Mouse (Mus musculus) lung, embryonic 15.5 days (tissue): ENCODE data around the gene Pipox. TPM values are rescaled to one million over a fixed set of nuclear protein-coding genes. Genes with fewer than 3 reads are reported as not detected.

ENCODE experiments used
- ATAC-seq: fragments of 200-750 bp; cut with Nextera tagmentation; 2 replicates; pipeline ENCODE4 v1.8.0; 2017; ENCODE audit warnings: moderate number of reproducible peaks, borderline replicate concordance; ENCODE audit not compliant: low FRiP score, low TSS enrichment; ENCODE audit errors: extremely low read depth
- H3K27ac ChIP-seq: fragments of 300-500 bp; sonication (generic); 2 replicates; pipeline ENCODE4 v1.5.1; 2015; ENCODE audit warnings: moderate library complexity, mild to moderate bottlenecking, inconsistent platforms
- H3K27me3 ChIP-seq: fragments of 300-500 bp; sonication (generic); 2 replicates; pipeline ENCODE4 v1.6.1; 2015; ENCODE audit warnings: inconsistent platforms
- H3K36me3 ChIP-seq: fragments of 300-500 bp; sonication (generic); 2 replicates; pipeline ENCODE4 v1.6.1; 2015; ENCODE audit warnings: inconsistent platforms
- H3K4me1 ChIP-seq: fragments of 300-500 bp; sonication (generic); 2 replicates; pipeline ENCODE4 v1.6.1; 2015; ENCODE audit warnings: inconsistent platforms
- H3K4me2 ChIP-seq: fragments of 300-500 bp; sonication (generic); 2 replicates; pipeline ENCODE4 v1.6.1; 2015; ENCODE audit warnings: inconsistent platforms, mild to moderate bottlenecking, moderate library complexity
- H3K4me3 ChIP-seq: fragments of 300-500 bp; sonication (generic); 2 replicates; pipeline ENCODE4 v1.5.1; 2015; ENCODE audit warnings: mild to moderate bottlenecking, inconsistent platforms
- H3K9ac ChIP-seq: fragments of 300-500 bp; sonication (generic); 2 replicates; pipeline ENCODE4 v1.6.1; 2015; ENCODE audit warnings: inconsistent platforms
- H3K9me3 ChIP-seq: fragments of 300-500 bp; sonication (generic); 2 replicates; pipeline ENCODE4 v1.6.1; 2016; ENCODE audit warnings: inconsistent platforms
- WGBS: fragments of 180-500 bp; shearing (Covaris S2); methylation state at CpG from one replicate; pipeline ENCODE4 v1.1.7; 2015; 5-methylcytosine and 5-hydroxymethylcytosine counted together
- polyA plus RNA-seq: library from polyadenylated mRNA; unstranded; fragments of >200 nt; fragmentation: Nextera tagmentation; extraction: Ambion mirVana; gene quantifications from 2 replicates; pipeline ENCODE4 v1.2.1, GENCODE M21; 2015

The Pipox gene
- polyA plus RNA-seq, 1 experiment from 2014 or later = 1.2 TPM

DNA sequence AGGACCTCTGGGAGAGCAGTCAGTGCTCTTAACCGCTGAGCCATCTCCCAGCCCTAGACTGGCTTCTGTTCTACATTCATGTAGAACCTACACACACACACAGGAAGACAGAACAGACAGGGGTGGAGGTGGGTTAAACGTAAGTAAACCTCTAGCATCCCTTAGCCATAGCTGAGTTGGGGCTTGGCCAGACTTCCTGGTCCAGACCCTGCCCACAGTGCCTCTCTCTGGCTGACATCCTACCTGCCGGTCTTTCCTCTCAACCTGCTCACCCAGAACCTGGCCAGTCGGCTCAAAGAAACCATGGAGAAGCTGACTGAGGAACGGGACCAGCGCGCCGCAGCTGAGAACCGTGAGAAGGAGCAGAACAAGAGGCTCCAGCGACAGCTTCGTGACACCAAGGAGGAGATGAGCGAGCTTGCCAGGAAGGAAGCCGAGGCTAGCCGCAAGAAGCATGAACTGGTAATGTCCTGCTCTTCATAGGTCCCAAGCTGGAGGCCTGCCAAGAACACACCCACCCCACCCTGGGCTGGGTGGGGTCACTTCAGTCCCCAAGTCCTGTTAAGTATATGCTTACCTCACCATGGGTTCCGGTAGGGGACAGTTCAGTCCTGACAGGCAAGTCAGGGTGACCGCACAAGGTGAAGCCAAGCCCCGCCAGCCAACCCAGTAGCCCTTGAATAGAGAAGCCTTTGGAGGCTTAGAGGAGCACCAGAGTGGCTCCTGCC, 40.8 kb downstream of the Pipox start:
- Histone ChIP-seq H3K27me3 (no peaks in the 10 kb centered on the region), H3K4me3 (no peak overlapping the region), H3K27ac (no peak overlapping the region), H3K4me2 (no peak overlapping the region), H3K9ac (no peak overlapping the region), H3K36me3 (peaks cover 43% of the 10 kb centered on the region), H3K9me3 (no peaks in the 10 kb centered on the region), H3K4me1 (0 out of 2 replicates have a peak, but pooled peaks cover 3% of the 10 kb centered on the region)
- no peak for ATAC-seq
- 88% methylated on average over 17 of the region's 17 CpGs for WGBS

- Histone ChIP-seq H3K27me3 (no peaks in the 10 kb centered on the region), H3K4me1 (0 out of 2 replicates have a peak, but pooled peaks cover 3% of the 10 kb centered on the region), H3K27ac (no peak overlapping the region), H3K4me3 (no peak overlapping the region), H3K36me3 (peaks cover 45% of the 10 kb centered on the region), H3K9me3 (no peaks in the 10 kb centered on the region), H3K9ac (no peak overlapping the region), H3K4me2 (no peak overlapping the region)
- ATAC-seq = no peak
- 38% methylated on average over 3 of the region's 3 CpGs for WGBS
These were observed 41.7 kb downstream of the Pipox start for GRCm38 (mm10) chr11:77852195-77852594.

GRCm38 (mm10) chr11:77851483-77852010, 42.3 kb downstream of the Pipox start:
- peaks cover 50% of the 10 kb centered on the region for H3K36me3 ChIP-seq
- no peak for ATAC-seq
- H3K4me1 ChIP-seq = 0 out of 2 replicates have a peak, but pooled peaks cover 3% of the 10 kb centered on the region
- no peak overlapping the region for H3K4me2 ChIP-seq
- WGBS = 68% methylated on average over 6 of the region's 6 CpGs
- no peaks in the 10 kb centered on the region for H3K9me3 ChIP-seq
- H3K27ac ChIP-seq = no peak overlapping the region
- H3K4me3 ChIP-seq = no peak overlapping the region
- no peaks in the 10 kb centered on the region for H3K27me3 ChIP-seq
- H3K9ac ChIP-seq = no peak overlapping the region

DNA sequence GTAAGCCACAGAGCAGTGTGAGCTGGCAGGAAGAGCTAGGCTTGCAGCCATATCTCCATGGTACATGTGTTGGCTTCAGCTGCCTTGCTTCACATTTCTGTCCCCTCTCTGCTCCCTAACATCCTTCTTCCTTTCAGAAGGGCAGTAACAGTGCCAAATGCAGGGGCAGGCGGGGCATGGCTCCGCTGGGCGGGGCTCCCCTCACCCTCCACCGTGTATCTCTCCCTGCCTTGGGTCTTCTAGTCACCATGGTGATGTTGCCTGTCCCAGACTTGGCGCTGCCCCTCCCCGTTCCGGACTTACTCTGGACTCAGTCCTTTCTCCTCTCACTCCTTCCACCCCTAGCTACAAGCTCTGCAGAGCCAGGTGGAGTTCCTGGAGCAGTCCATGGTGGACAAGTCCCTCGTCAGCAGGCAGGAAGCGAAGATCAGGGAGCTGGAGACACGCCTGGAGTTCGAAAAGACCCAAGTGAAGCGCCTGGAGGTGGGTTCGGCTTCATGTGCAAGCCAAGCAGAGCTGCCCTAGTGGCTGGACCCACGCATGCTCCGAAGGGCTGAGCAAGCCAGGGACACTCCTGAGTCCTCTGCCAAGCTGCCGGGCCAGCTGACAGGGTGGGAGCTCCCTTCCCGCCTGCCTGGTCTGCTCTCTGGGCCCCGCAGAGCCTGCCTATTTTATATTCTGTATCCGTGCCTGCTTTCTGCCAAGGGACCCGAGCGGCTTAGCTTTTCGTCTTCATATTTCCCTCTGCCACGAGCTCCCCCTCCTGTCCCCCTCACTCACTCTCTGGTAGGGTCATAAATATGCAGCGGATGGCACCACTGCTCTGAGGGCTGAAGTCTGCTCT, 43.3 kb downstream of the Pipox start:
- Histone ChIP-seq H3K9ac (no peak overlapping the region), H3K4me2 (no peak overlapping the region), H3K36me3 (peaks cover 60% of the 10 kb centered on the region), H3K4me3 (no peak overlapping the region), H3K4me1 (0 out of 2 replicates have a peak, but pooled peaks cover 3% of the 10 kb centered on the region), H3K27ac (no peak overlapping the region), H3K9me3 (no peaks in the 10 kb centered on the region), H3K27me3 (no peaks in the 10 kb centered on the region)
- ATAC-seq = no peak
- 50% methylated on average over 24 of the region's 24 CpGs for WGBS

- H3K9ac ChIP-seq = no peak overlapping the region
- 62% methylated on average over 7 of the region's 7 CpGs for WGBS
- H3K27me3 ChIP-seq = no peaks in the 10 kb centered on the region
- H3K36me3 ChIP-seq = peaks cover 71% of the 10 kb centered on the region
- no peak for ATAC-seq
- no peak overlapping the region for H3K27ac ChIP-seq
- H3K9me3 ChIP-seq = no peaks in the 10 kb centered on the region
- no peak overlapping the region for H3K4me2 ChIP-seq
- no peak overlapping the region for H3K4me3 ChIP-seq
- H3K4me1 ChIP-seq = no peaks in the 10 kb centered on the region
These were observed 44.7 kb downstream of the Pipox start for GRCm38 (mm10) chr11:77849151-77849550.

DNA sequence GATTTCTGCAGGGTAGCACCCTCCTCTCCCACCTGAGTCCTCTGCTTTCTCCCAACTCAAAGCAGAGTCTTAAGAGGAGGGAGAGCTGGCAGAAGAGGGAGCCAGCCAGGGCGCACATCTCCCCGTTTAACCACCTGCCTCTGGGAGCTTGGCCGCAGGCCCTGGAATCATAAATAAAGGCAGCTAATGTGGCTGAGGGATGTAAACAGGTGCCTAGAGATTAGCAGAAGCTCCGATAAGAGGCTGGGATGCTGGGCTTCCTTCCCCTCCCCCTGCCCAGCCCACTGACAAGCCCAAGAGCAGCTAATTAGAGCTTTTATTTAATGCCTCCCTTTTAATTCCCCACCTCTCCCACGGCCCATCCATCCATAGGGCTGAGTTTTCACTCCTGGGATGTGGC, 45.8 kb downstream of the Pipox start:
- H3K4me1 ChIP-seq = no peaks in the 10 kb centered on the region
- WGBS = 40% methylated on average over 5 of the region's 5 CpGs
- peaks cover 72% of the 10 kb centered on the region for H3K36me3 ChIP-seq
- no peak overlapping the region for H3K4me2 ChIP-seq
- no peak overlapping the region for H3K4me3 ChIP-seq
- ATAC-seq = no peak
- H3K27ac ChIP-seq = no peak overlapping the region
- H3K9ac ChIP-seq = no peak overlapping the region
- H3K9me3 ChIP-seq = no peaks in the 10 kb centered on the region
- no peaks in the 10 kb centered on the region for H3K27me3 ChIP-seq

DNA sequence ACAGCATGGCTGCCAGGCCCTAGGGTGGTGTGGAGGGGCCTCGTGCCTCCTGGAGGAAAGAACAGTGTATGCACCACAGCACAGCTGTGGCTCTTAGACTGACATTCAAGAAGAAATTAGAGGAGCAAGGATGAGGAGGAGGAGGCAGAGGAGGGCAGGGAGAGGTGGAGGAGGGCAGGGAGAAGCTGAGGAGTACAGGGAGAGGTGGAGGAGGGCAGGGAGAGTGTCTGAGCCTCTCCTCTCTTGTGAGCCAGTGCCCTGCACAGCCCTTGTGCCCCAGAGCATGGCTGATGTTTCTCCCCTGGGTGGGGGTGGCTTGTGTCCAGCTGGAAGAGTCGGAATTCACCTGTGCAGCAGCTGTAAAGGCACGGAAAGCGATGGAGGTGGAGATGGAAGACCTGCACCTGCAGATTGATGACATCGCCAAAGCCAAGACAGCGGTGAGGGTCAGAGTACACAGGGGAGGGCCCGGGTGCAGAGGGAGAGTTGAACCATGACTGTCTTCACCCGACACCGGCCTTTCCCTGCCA, 46.2 kb downstream of the Pipox start:
- H3K36me3 ChIP-seq = peaks cover 73% of the 10 kb centered on the region
- no peak overlapping the region for H3K9ac ChIP-seq
- no peaks in the 10 kb centered on the region for H3K27me3 ChIP-seq
- no peak overlapping the region for H3K4me2 ChIP-seq
- H3K27ac ChIP-seq = no peak overlapping the region
- H3K4me3 ChIP-seq = no peak overlapping the region
- H3K4me1 ChIP-seq = no peaks in the 10 kb centered on the region
- ATAC-seq = no peak
- H3K9me3 ChIP-seq = no peaks in the 10 kb centered on the region
- 47% methylated on average over 9 of the region's 9 CpGs for WGBS

- 77% methylated on average over 4 of the region's 4 CpGs for WGBS
- ATAC-seq = no peak
- Histone ChIP-seq H3K27ac (no peak overlapping the region), H3K4me2 (no peak overlapping the region), H3K4me1 (no peaks in the 10 kb centered on the region), H3K9ac (no peak overlapping the region), H3K36me3 (peaks cover 69% of the 10 kb centered on the region), H3K9me3 (no peaks in the 10 kb centered on the region), H3K4me3 (no peak overlapping the region), H3K27me3 (no peaks in the 10 kb centered on the region)
These were observed 50.0 kb downstream of the Pipox start for GRCm38 (mm10) chr11:77843906-77844200.

- Histone ChIP-seq H3K27me3 (no peaks in the 10 kb centered on the region), H3K36me3 (peaks cover 67% of the 10 kb centered on the region), H3K9me3 (no peaks in the 10 kb centered on the region), H3K4me3 (no peak overlapping the region), H3K27ac (no peak overlapping the region), H3K4me1 (no peaks in the 10 kb centered on the region), H3K9ac (no peak overlapping the region), H3K4me2 (no peak overlapping the region)
- ATAC-seq = no peak
- 86% methylated on average over 21 of the region's 21 CpGs for WGBS
These were observed 50.6 kb downstream of the Pipox start for GRCm38 (mm10) chr11:77843068-77843905.

DNA sequence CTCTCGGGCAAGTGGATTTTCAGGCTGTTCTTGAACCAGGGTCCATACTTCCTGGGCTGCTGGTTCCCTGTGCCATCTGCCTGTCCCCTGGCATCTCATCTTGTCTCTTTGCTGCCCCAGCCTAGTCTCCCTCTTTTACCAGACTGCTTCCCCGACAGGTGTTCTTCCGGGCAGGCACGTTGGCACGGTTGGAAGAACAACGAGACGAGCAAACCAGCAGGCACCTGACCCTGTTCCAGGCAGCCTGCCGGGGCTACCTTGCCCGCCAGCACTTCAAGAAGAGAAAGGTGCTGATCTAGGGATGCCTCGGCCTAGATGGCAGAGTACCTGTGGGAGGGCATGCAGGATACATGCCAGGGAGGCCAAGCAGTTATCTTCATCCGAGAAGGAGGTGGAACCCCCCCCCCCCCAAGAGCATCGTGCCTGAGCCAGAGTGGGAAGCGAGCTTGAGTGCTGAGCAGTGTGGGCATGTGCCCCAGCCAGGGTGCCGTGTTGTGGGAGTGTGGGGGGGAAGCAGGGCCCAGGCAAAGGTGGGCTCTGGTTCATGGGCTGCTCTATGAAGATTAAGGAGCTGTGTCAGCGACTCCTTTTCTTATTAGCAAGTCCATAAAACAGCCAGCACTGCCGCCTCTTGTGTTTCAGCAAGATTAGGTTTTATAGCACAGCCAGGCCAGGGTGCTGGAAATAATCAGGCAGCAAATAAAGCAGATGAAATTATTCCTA, 53.2 kb downstream of the Pipox start:
- ATAC-seq = no peak
- H3K27me3 ChIP-seq = no peaks in the 10 kb centered on the region
- H3K27ac ChIP-seq = no peak overlapping the region
- H3K4me1 ChIP-seq = no peaks in the 10 kb centered on the region
- H3K4me3 ChIP-seq = no peak overlapping the region
- H3K4me2 ChIP-seq = no peak overlapping the region
- H3K36me3 ChIP-seq = peaks cover 55% of the 10 kb centered on the region
- 81% methylated on average over 16 of the region's 16 CpGs for WGBS
- no peak overlapping the region for H3K9ac ChIP-seq
- no peaks in the 10 kb centered on the region for H3K9me3 ChIP-seq

DNA sequence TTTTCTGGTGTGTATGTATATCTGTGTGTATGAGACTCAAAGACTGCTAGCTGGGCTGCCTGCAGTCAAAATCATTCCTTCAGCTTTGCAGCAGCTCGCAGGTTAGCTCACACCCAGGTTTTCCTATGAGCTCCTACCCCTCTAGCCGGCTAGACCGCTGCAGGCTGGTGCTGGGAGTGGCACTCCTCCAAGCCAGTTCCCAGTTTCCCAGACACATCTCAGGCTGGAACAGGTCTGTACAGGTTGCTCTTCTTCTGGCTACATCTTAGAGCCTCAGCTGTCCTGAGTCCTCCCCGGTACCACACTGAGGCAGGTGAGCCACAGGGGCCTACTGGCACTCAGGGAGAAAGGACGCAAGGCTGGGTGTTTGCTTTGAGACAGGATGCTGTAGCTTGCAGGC, 56.0 kb downstream of the Pipox start:
- Histone ChIP-seq H3K36me3 (peaks cover 48% of the 10 kb centered on the region), H3K27me3 (no peaks in the 10 kb centered on the region), H3K27ac (no peak overlapping the region), H3K9ac (no peak overlapping the region), H3K9me3 (no peaks in the 10 kb centered on the region), H3K4me2 (no peak overlapping the region), H3K4me1 (no peaks in the 10 kb centered on the region), H3K4me3 (no peak overlapping the region)
- whole genome bisulfite sequencing = 79% methylated on average over 5 of the region's 5 CpGs
- ATAC-seq = no peak
